Mouse (Mus musculus) lung, embryonic 15.5 days (tissue): Measurements from ENCODE around the gene Tmem210. TPM values are rescaled to one million over a fixed set of nuclear protein-coding genes. Genes with fewer than 3 reads are reported as not detected.
"Not testable (repeated sequence)": the region's sequence is repeated elsewhere in the genome, so short reads cannot be mapped to it uniquely, and the experiment has no call there.

Experiments used
- ATAC-seq: fragments of 200-750 bp; cut with Nextera tagmentation; 2 replicates; pipeline ENCODE4 v1.8.0; 2017; ENCODE audit warnings: moderate number of reproducible peaks, borderline replicate concordance; ENCODE audit not compliant: low FRiP score, low TSS enrichment; ENCODE audit errors: extremely low read depth
- H3K27ac ChIP-seq: fragments of 300-500 bp; sonication (generic); 2 replicates; pipeline ENCODE4 v1.5.1; 2015; ENCODE audit warnings: moderate library complexity, mild to moderate bottlenecking, inconsistent platforms
- H3K27me3 ChIP-seq: fragments of 300-500 bp; sonication (generic); 2 replicates; pipeline ENCODE4 v1.6.1; 2015; ENCODE audit warnings: inconsistent platforms
- H3K36me3 ChIP-seq: fragments of 300-500 bp; sonication (generic); 2 replicates; pipeline ENCODE4 v1.6.1; 2015; ENCODE audit warnings: inconsistent platforms
- H3K4me1 ChIP-seq: fragments of 300-500 bp; sonication (generic); 2 replicates; pipeline ENCODE4 v1.6.1; 2015; ENCODE audit warnings: inconsistent platforms
- H3K4me2 ChIP-seq: fragments of 300-500 bp; sonication (generic); 2 replicates; pipeline ENCODE4 v1.6.1; 2015; ENCODE audit warnings: inconsistent platforms, mild to moderate bottlenecking, moderate library complexity
- H3K4me3 ChIP-seq: fragments of 300-500 bp; sonication (generic); 2 replicates; pipeline ENCODE4 v1.5.1; 2015; ENCODE audit warnings: mild to moderate bottlenecking, inconsistent platforms
- H3K9ac ChIP-seq: fragments of 300-500 bp; sonication (generic); 2 replicates; pipeline ENCODE4 v1.6.1; 2015; ENCODE audit warnings: inconsistent platforms
- H3K9me3 ChIP-seq: fragments of 300-500 bp; sonication (generic); 2 replicates; pipeline ENCODE4 v1.6.1; 2016; ENCODE audit warnings: inconsistent platforms
- WGBS: fragments of 180-500 bp; shearing (Covaris S2); methylation state at CpG from one replicate; pipeline ENCODE4 v1.1.7; 2015; 5-methylcytosine and 5-hydroxymethylcytosine counted together
- polyA plus RNA-seq: library from polyadenylated mRNA; unstranded; fragments of >200 nt; fragmentation: Nextera tagmentation; extraction: Ambion mirVana; gene quantifications from 2 replicates; pipeline ENCODE4 v1.2.1, GENCODE M21; 2015

Gene Tmem210
- polyA plus RNA-seq, 1 experiment from 2014 or later = not detected

- not testable (repeated sequence) for ATAC-seq, H3K27me3 ChIP-seq, H3K36me3 ChIP-seq, H3K9me3 ChIP-seq, H3K27ac ChIP-seq
- Histone ChIP-seq H3K4me2 (peak overlapping the region; percentile 93), H3K4me3 (peak overlapping the region; percentile 71), H3K4me1 (peaks cover 21% of the 10 kb centered on the region), H3K9ac (peak overlapping the region; percentile 71; the same call in 1 of the 2 replicates)
- 53% methylated on average over 12 of the region's 12 CpGs for WGBS
Measured at GRCm38 (mm10) chr2:25256443-25257109, 31.4 kb upstream of the Tmem210 start.

- ATAC-seq, H3K36me3 ChIP-seq, H3K4me2 ChIP-seq, H3K4me3 ChIP-seq, H3K27ac ChIP-seq, H3K27me3 ChIP-seq, H3K9me3 ChIP-seq, H3K9ac ChIP-seq: not testable (repeated sequence)
- 84% methylated on average over 5 of the region's 5 CpGs for WGBS
- peaks cover 24% of the 10 kb centered on the region for H3K4me1 ChIP-seq
Measured at GRCm38 (mm10) chr2:25257250-25257649, 30.7 kb upstream of the Tmem210 start.

- no peaks in the 10 kb centered on the region for H3K36me3 ChIP-seq
Measured at GRCm38 (mm10) chr2:25258887-25259286, 29.1 kb upstream of the Tmem210 start.

GRCm38 (mm10) chr2:25261870-25262269 is 26.1 kb upstream of the Tmem210 start:
- H3K9me3 ChIP-seq = no peaks in the 10 kb centered on the region
- H3K27ac ChIP-seq = no peak overlapping the region
- ATAC-seq = no peak
- peak overlapping the region; percentile 21; the same call in 1 of the 2 replicates for H3K9ac ChIP-seq
- H3K27me3 ChIP-seq = peaks cover 13% of the 10 kb centered on the region
- peak overlapping the region; percentile 70 for H3K4me3 ChIP-seq
- WGBS = 43% methylated on average over 12 of the region's 12 CpGs
- H3K4me1 ChIP-seq = peaks cover 42% of the 10 kb centered on the region
- H3K36me3 ChIP-seq = no peaks in the 10 kb centered on the region
- peak overlapping the region; percentile 99 for H3K4me2 ChIP-seq

More at GRCm38 (mm10) chr2:25258887-25259286, 29.1 kb upstream of the Tmem210 start:
- no peak overlapping the region for H3K4me3 ChIP-seq
- H3K4me2 ChIP-seq = no peak overlapping the region
- no peaks in the 10 kb centered on the region for H3K9me3 ChIP-seq
- peaks cover 8% of the 10 kb centered on the region for H3K27me3 ChIP-seq
- no peak overlapping the region for H3K9ac ChIP-seq
- H3K27ac ChIP-seq = no peak overlapping the region
- WGBS = 61% methylated on average over 2 of the region's 2 CpGs
- ATAC-seq = no peak
- H3K4me1 ChIP-seq = peaks cover 35% of the 10 kb centered on the region

DNA sequence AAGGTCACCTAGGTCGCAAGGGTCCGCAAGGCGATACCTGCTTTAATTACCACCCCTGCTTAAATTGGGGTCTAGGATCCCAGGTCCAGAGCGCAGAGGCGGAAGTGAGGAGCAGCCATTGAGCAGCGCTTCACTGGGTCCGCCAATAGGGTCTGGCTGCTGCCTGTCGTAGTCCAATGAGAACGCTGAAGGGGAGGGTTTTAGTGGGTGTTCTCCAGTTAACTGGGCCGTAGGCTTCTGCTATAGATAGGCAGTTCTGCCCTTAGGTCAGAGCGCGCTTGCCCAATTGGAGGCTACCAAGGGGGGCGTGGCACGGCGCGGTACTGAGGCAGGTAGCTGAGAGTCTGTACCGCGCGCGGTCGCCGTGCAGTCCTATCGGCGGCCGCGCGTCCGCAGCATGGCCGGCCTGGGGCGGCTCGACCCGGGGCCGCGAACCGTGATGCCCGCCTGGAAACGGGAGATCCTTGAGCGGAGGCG is 25.6 kb upstream of the Tmem210 start, which contains the start of gene Tprn:
Gene Tprn (plus strand): TSS at position 328 of the 477 bp plus-strand sequence.
- WGBS = under 1% methylated on average over 39 of the region's 39 CpGs
- H3K4me1 ChIP-seq = peaks cover 39% of the 10 kb centered on the region
- 0 out of 2 replicates have a peak within 1 kb of the TSS, but pooled peaks have one; percentile 34 for H3K27ac ChIP-seq
- H3K4me3 ChIP-seq = peak within 1 kb of the TSS; percentile 70
- no peaks in the 10 kb centered on the region for H3K36me3 ChIP-seq
- peak within 1 kb of the TSS; percentile 99 for H3K4me2 ChIP-seq
- ATAC-seq = peak; percentile 98
- peak within 1 kb of the TSS; percentile 60 for H3K9ac ChIP-seq
- H3K9me3 ChIP-seq = no peaks in the 10 kb centered on the region
- H3K27me3 ChIP-seq = peaks cover 13% of the 10 kb centered on the region

DNA sequence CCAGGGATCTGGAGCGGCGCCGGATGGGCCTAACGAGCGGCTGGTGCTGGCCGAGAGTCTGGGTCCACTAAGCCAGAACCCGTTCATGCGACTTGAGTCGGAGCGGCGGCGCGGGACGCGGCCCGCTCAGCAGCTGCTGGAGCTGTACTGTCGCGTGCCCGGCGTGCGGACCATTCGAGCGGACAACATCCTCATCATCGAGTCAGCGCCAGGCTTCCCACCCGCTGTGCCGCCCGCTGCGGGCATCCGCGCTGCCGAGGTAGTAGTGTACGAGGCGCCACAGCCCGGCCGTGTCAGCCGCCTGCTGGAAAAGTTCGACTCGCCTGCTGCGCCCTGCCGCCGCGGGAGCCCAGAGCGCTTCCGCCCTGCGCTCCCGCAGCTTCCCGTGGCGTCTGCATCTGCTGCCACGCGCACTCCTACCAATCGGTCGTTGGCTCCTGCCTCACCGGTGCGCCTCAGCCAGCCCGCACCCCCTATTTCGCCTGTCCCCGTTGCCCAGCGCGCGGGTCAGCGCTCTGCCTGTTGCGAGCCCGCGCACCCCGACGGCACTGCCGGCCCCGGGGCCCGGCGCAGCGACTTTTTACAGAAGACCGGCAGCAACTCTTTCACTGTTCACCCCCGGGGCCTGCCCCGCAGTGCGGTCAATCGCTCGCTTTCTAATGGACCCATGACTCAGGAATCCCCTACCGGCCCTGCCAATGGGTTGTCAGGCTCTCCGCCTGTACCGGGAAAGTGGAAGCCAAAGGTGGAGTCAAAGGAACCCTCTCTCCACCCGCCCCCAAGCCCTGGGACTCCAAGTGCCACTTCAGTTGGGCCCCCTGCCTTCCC is 24.9 kb upstream of the Tmem210 start:
- under 1% methylated on average over 82 of the region's 82 CpGs for WGBS
- peaks cover 39% of the 10 kb centered on the region for H3K4me1 ChIP-seq
- ATAC-seq = peak; percentile 39; the same call in 1 of the 2 replicates
- H3K27ac ChIP-seq = 0 out of 2 replicates have a peak overlapping the region, but pooled peaks have one; percentile 34
- peaks cover 13% of the 10 kb centered on the region for H3K27me3 ChIP-seq
- H3K36me3 ChIP-seq = no peaks in the 10 kb centered on the region
- H3K4me3 ChIP-seq = peak overlapping the region; percentile 70
- peak overlapping the region; percentile 60 for H3K9ac ChIP-seq
- peak overlapping the region; percentile 99 for H3K4me2 ChIP-seq
- H3K9me3 ChIP-seq = no peaks in the 10 kb centered on the region

- peaks cover 39% of the 10 kb centered on the region for H3K4me1 ChIP-seq
- no peak for ATAC-seq
- WGBS = 20% methylated on average over 12 of the region's 12 CpGs
Measured at GRCm38 (mm10) chr2:25263623-25264285, 24.2 kb upstream of the Tmem210 start.

GRCm38 (mm10) chr2:25264286-25264660 is 23.7 kb upstream of the Tmem210 start:
- 69% methylated on average over 5 of the region's 5 CpGs for WGBS
- no peaks in the 10 kb centered on the region for H3K9me3 ChIP-seq
- H3K36me3 ChIP-seq = peaks cover 2% of the 10 kb centered on the region; the same call in 1 of the 2 replicates
- no peak overlapping the region for H3K9ac ChIP-seq
- peak overlapping the region; percentile 99; the same call in 1 of the 2 replicates for H3K4me2 ChIP-seq
- ATAC-seq = no peak
- peaks cover 39% of the 10 kb centered on the region for H3K4me1 ChIP-seq
- no peak overlapping the region for H3K27ac ChIP-seq
- H3K27me3 ChIP-seq = peaks cover 13% of the 10 kb centered on the region
- H3K4me3 ChIP-seq = 0 out of 2 replicates have a peak overlapping the region, but pooled peaks have one; percentile 70

More at GRCm38 (mm10) chr2:25263623-25264285, 24.2 kb upstream of the Tmem210 start:
- Histone ChIP-seq H3K9ac (peak overlapping the region; percentile 60), H3K9me3 (no peaks in the 10 kb centered on the region), H3K4me2 (peak overlapping the region; percentile 99), H3K36me3 (no peaks in the 10 kb centered on the region), H3K4me3 (peak overlapping the region; percentile 70), H3K27ac (no peak overlapping the region), H3K27me3 (peaks cover 13% of the 10 kb centered on the region)

GRCm38 (mm10) chr2:25264851-25265250 is 23.1 kb upstream of the Tmem210 start:
- ATAC-seq = no peak
- H3K27me3 ChIP-seq = peaks cover 13% of the 10 kb centered on the region
- H3K9me3 ChIP-seq = no peaks in the 10 kb centered on the region
- H3K27ac ChIP-seq = no peak overlapping the region
- 65% methylated on average over 3 of the region's 3 CpGs for WGBS
- H3K4me2 ChIP-seq = peak overlapping the region; percentile 9; the same call in 1 of the 2 replicates
- no peak overlapping the region for H3K9ac ChIP-seq
- peaks cover 6% of the 10 kb centered on the region for H3K36me3 ChIP-seq
- H3K4me1 ChIP-seq = peaks cover 39% of the 10 kb centered on the region
- H3K4me3 ChIP-seq = no peak overlapping the region

DNA sequence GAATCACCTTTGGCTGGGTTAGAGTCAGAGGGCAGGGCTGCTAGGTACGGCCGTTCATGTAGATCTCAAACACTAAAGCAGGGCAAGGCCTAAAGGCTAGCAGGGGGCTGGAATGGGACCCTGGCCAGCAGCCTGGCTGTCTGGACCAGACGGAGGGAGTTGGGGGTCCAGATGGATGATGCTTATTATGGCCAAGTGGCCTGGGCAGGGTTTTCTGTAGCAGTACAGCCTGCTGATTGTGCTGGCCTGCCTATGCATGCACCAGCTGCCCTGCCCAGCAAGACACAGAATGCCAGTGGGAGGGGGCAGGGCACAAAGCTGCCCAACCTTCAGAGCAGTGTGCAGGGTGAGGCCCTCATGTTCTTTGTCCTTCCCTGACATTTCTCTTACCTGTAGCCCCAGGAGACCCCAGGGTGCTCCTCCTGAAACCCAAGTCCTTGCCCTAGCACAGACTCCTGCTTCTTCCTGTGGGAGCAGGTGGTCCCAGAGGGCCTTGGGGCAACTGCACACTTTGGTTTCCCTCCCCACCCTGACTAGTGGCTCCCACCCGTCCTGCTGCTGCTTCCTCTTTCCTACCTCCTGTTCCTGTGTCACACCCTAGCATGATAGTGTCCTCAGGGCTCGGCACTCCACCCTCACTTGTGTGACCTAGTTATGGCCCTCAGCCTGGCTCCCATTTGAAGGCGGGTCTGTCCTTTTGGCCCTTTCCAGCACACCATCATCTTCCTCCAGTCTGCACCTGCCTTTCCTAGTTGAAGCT is 21.9 kb upstream of the Tmem210 start:
- Histone ChIP-seq H3K27ac (no peak overlapping the region), H3K4me1 (peaks cover 44% of the 10 kb centered on the region), H3K9me3 (no peaks in the 10 kb centered on the region), H3K4me2 (peak overlapping the region; percentile 12; the same call in 1 of the 2 replicates), H3K4me3 (no peak overlapping the region), H3K36me3 (peaks cover 16% of the 10 kb centered on the region), H3K9ac (no peak overlapping the region), H3K27me3 (peaks cover 13% of the 10 kb centered on the region)
- ATAC-seq = no peak
- 60% methylated on average over 6 of the region's 6 CpGs for whole genome bisulfite sequencing

- H3K4me2 ChIP-seq = 0 out of 2 replicates have a peak overlapping the region, but pooled peaks have one; percentile 12
- H3K9ac ChIP-seq = no peak overlapping the region
Measured at GRCm38 (mm10) chr2:25266720-25267119, 21.2 kb upstream of the Tmem210 start.

More at GRCm38 (mm10) chr2:25266720-25267119, 21.2 kb upstream of the Tmem210 start:
- 25% methylated on average over 2 of the region's 2 CpGs for WGBS
- ATAC-seq = no peak
- peaks cover 16% of the 10 kb centered on the region for H3K36me3 ChIP-seq
- peaks cover 50% of the 10 kb centered on the region for H3K4me1 ChIP-seq
- H3K27ac ChIP-seq = no peak overlapping the region
- no peaks in the 10 kb centered on the region for H3K9me3 ChIP-seq
- H3K4me3 ChIP-seq = no peak overlapping the region
- H3K27me3 ChIP-seq = peaks cover 13% of the 10 kb centered on the region
